Mouse (Mus musculus): Measurements from ENCODE around the gene Sparc.

Gene Sparc

DNA sequence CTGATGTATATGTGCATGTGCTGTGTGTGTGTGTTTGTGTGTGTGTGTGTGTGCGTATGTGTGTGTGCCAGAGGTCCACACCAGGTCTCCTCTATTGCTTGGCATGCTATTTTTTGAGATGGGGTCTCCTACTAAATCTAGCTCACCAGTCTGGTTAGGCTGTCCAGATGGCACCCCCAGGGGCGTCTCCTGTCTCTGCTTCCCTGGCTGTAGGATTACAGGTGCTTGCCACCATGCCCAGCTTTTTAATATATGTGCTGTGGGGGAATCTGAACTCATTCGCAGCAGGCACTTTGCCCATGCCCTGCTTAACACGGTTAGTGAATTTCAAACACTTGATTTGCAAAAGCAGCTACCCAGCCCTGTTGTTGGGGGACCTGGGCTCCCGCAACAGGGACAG lies 57.1 kb downstream of the Sparc start:
- DNase-seq (ENCODE audit: low spot score): no peak

DNA sequence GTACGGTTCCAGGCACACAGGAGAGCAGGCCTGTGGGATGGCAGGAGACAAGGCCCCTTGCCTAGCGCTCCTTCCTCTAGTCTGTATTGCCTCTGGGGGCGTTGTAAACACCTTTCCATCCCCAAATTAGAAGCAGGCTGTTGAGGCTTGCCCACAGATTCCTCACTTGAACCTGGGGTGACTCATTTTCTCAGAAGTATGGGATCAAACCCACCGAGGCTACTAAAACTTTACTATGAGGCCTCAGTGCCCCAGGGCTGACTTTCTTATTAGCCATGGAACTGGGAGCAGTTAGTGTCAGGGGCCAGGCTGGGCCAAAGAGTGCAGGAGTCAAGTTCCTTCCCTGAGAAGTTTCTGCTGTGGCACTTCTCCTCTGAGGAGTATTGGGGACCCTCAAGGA lies 57.7 kb downstream of the Sparc start:
- DNase-seq (ENCODE audit: low spot score): no peak

GRCm38 (mm10) chr11:55364662-55365061 lies 58.3 kb downstream of the Sparc start:
- no peak for DNase-seq (ENCODE audit: low spot score)

DNA sequence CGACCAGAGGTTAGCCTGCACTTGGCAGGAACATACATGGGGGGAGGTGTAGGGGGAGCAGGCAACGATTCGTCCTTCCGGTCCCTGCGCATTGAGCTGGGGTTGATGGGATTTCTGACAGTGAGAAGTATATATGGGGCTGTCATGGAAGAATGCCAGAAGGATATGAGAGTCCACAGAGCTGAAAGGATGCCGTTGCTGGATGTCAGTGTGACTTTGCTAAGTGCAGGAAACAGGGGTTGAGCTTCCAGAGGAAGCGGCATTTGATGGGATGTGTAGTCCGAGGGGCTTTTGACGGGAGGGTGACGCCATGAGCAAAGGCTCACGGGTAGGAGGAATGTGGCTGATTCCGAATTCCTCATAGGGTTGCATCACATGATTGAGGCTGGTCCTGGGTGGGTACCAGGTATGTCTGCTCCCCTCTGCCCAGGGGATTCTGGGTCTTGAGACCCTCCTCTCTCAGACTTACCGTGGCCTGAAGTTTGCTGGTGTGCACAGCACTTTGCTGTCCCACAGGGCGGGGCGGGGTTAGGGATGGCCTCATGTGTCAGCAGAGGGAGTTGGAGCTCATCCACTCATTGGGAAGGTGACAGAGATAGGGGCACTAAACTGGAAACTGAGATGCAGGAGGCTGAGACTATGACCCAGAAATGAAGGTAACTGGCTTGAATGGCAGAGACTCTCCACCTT lies 64.7 kb downstream of the Sparc start:
- no peak for DNase-seq (ENCODE audit: low spot score)

GRCm38 (mm10) chr11:55356846-55357245 lies 66.1 kb downstream of the Sparc start:
- DNase-seq (ENCODE audit: low spot score): no peak

Measured in ovary, adult 18-20 months (tissue).